Mouse (Mus musculus): Measurements from ENCODE around the gene Dennd1a.

- TF ChIP-seq CTCF (IDR thresholded peaks at IDR 0.05; ENCODE audit: low read depth, low read length), result no peak
- no peak for TF ChIP-seq POLR2A (IDR thresholded peaks at IDR 0.05; ENCODE audit: insufficient read depth, low read length)
Observed at GRCm38 (mm10) chr2:37964534-37964933, 322.7 kb downstream of the Dennd1a start.

Data from ES-Bruce4 (cell line).